Mouse (Mus musculus) midbrain, embryonic 14.5 days (tissue): ENCODE data around the gene Pawr. TPM values are rescaled to one million over a fixed set of nuclear protein-coding genes. Genes with fewer than 3 reads are reported as not detected.

Experiments
- ATAC-seq: fragments of 200-750 bp; cut with Nextera tagmentation; 2 replicates; pipeline ENCODE4 v1.8.0; 2017; ENCODE audit warnings: moderate number of reproducible peaks, moderate library complexity; ENCODE audit not compliant: low FRiP score, low TSS enrichment
- DNase-seq: peaks from one replicate; pipeline ENCODE4 v3.0.0-alpha.2; 2015
- H3K27ac ChIP-seq: fragments of 300-500 bp; sonication (generic); replicated peaks from 2 replicates; pipeline ENCODE4 v1.5.1; 2014; ENCODE audit warnings: mild to moderate bottlenecking, low read depth, low read length, moderate library complexity
- H3K27me3 ChIP-seq: fragments of 300-500 bp; sonication (generic); 2 replicates; pipeline ENCODE4 v1.6.1; 2014; ENCODE audit warnings: low read length, control low read depth, mixed read lengths; ENCODE audit not compliant: control insufficient read depth, insufficient read depth
- H3K36me3 ChIP-seq: fragments of 300-500 bp; sonication (generic); 2 replicates; pipeline ENCODE4 v1.6.1; 2014; ENCODE audit warnings: low read length, control low read depth; ENCODE audit not compliant: control insufficient read depth, insufficient read depth
- H3K4me1 ChIP-seq: fragments of 300-500 bp; sonication (generic); 2 replicates; pipeline ENCODE4 v1.6.1; 2014; ENCODE audit warnings: mild to moderate bottlenecking, antibody characterized with exemption, low read length, control low read depth; ENCODE audit not compliant: control insufficient read depth, insufficient read depth
- H3K4me2 ChIP-seq: fragments of 300-500 bp; sonication (generic); 2 replicates; pipeline ENCODE4 v1.6.1; 2014; ENCODE audit warnings: mild to moderate bottlenecking, low read length, moderate library complexity
- H3K4me3 ChIP-seq: fragments of 300-500 bp; sonication (generic); replicated peaks from 2 replicates; pipeline ENCODE4 v1.5.1; 2014; ENCODE audit warnings: low read depth, low read length
- H3K9ac ChIP-seq: fragments of 300-500 bp; sonication (generic); replicated peaks from 2 replicates; pipeline ENCODE4 v1.6.1; 2014; ENCODE audit warnings: mild to moderate bottlenecking, low read length, moderate library complexity
- H3K9me3 ChIP-seq: fragments of 300-500 bp; sonication (generic); 2 replicates; pipeline ENCODE4 v1.6.1; 2016; ENCODE audit warnings: low read length, control low read depth, mixed read lengths; ENCODE audit not compliant: control insufficient read depth
- WGBS: fragments of 180-500 bp; shearing (Covaris S2); extraction: QIAGEN DNeasy Blood & Tissue Kit; methylation state at CpG from one replicate; pipeline ENCODE4 v1.1.7; 2014; 5-methylcytosine and 5-hydroxymethylcytosine counted together
- polyA plus RNA-seq: library from polyadenylated mRNA; unstranded; fragments of >200 nt; fragmentation: Nextera tagmentation; extraction: Ambion mirVana; gene quantifications from 2 replicates; pipeline ENCODE4 v1.2.1, GENCODE M21; 2014

Pawr gene
- polyA plus RNA-seq, 1 experiment from 2014 or later = 2.7 TPM

GRCm38 (mm10) chr10:108384153-108384769 lies 52.3 kb downstream of the Pawr start:
- Histone ChIP-seq H3K9ac (no peak overlapping the region), H3K9me3 (no peaks in the 10 kb centered on the region), H3K4me1 (no peaks in the 10 kb centered on the region), H3K4me2 (no peak overlapping the region), H3K27ac (no peak overlapping the region), H3K27me3 (no peaks in the 10 kb centered on the region), H3K4me3 (no peak overlapping the region), H3K36me3 (no peaks in the 10 kb centered on the region)
- no peak for DNase-seq
- WGBS = 93% methylated on average over 9 of the region's 9 CpGs
- ATAC-seq = no peak

- Histone ChIP-seq H3K4me3 (no peak overlapping the region), H3K4me1 (no peaks in the 10 kb centered on the region), H3K27ac (no peak overlapping the region), H3K36me3 (no peaks in the 10 kb centered on the region), H3K27me3 (no peaks in the 10 kb centered on the region), H3K9ac (no peak overlapping the region), H3K9me3 (no peaks in the 10 kb centered on the region), H3K4me2 (no peak overlapping the region)
- ATAC-seq (no peak), DNase-seq (peak; percentile 15)
- 38% methylated on average over 5 of the region's 5 CpGs for WGBS
These were observed 53.6 kb downstream of the Pawr start for GRCm38 (mm10) chr10:108385480-108385955.

- no peak overlapping the region for H3K27ac ChIP-seq
- H3K27me3 ChIP-seq = no peaks in the 10 kb centered on the region
- DNase-seq (no peak), ATAC-seq (no peak)
- H3K36me3 ChIP-seq = no peaks in the 10 kb centered on the region
- no peaks in the 10 kb centered on the region for H3K9me3 ChIP-seq
- H3K9ac ChIP-seq = no peak overlapping the region
- WGBS = 77% methylated on average over 8 of the region's 8 CpGs
- no peaks in the 10 kb centered on the region for H3K4me1 ChIP-seq
- no peak overlapping the region for H3K4me2 ChIP-seq
- H3K4me3 ChIP-seq = no peak overlapping the region
These were observed 56.5 kb downstream of the Pawr start for GRCm38 (mm10) chr10:108388410-108388915.

- no peaks in the 10 kb centered on the region for H3K9me3 ChIP-seq
- WGBS = 36% methylated on average over 5 of the region's 5 CpGs
These were observed 57.4 kb downstream of the Pawr start for GRCm38 (mm10) chr10:108389178-108389926.

GRCm38 (mm10) chr10:108389927-108390287 lies 58.0 kb downstream of the Pawr start:
- Histone ChIP-seq H3K36me3 (no peaks in the 10 kb centered on the region), H3K27ac (no peak overlapping the region), H3K9ac (no peak overlapping the region), H3K4me2 (no peak overlapping the region), H3K4me1 (no peaks in the 10 kb centered on the region), H3K9me3 (no peaks in the 10 kb centered on the region), H3K4me3 (no peak overlapping the region), H3K27me3 (no peaks in the 10 kb centered on the region)
- ATAC-seq = peak; percentile 27; the same call in 1 of the 2 replicates
- 15% methylated on average over 4 of the region's 4 CpGs for WGBS
- DNase-seq = peak; percentile 33

More at GRCm38 (mm10) chr10:108389178-108389926, 57.4 kb downstream of the Pawr start:
- Histone ChIP-seq H3K4me1 (no peaks in the 10 kb centered on the region), H3K27ac (no peak overlapping the region), H3K4me3 (no peak overlapping the region), H3K4me2 (no peak overlapping the region), H3K27me3 (no peaks in the 10 kb centered on the region), H3K9ac (no peak overlapping the region), H3K36me3 (no peaks in the 10 kb centered on the region)
- ATAC-seq (no peak), DNase-seq (no peak)

GRCm38 (mm10) chr10:108391370-108391902 lies 59.5 kb downstream of the Pawr start:
- ATAC-seq (no peak), DNase-seq (no peak)
- no peaks in the 10 kb centered on the region for H3K27me3 ChIP-seq
- no peak overlapping the region for H3K4me3 ChIP-seq
- no peaks in the 10 kb centered on the region for H3K9me3 ChIP-seq
- no peak overlapping the region for H3K27ac ChIP-seq
- no peak overlapping the region for H3K9ac ChIP-seq
- no peak overlapping the region for H3K4me2 ChIP-seq
- WGBS = 89% methylated on average over 15 of the region's 15 CpGs
- H3K36me3 ChIP-seq = no peaks in the 10 kb centered on the region
- H3K4me1 ChIP-seq = no peaks in the 10 kb centered on the region

GRCm38 (mm10) chr10:108392151-108392550 lies 60.2 kb downstream of the Pawr start:
- no peaks in the 10 kb centered on the region for H3K9me3 ChIP-seq
- DNase-seq = no peak
- H3K27ac ChIP-seq = no peak overlapping the region
- no peak overlapping the region for H3K9ac ChIP-seq
- H3K4me2 ChIP-seq = no peak overlapping the region
- H3K4me1 ChIP-seq = no peaks in the 10 kb centered on the region
- no peaks in the 10 kb centered on the region for H3K27me3 ChIP-seq
- ATAC-seq = no peak
- H3K36me3 ChIP-seq = no peaks in the 10 kb centered on the region
- no peak overlapping the region for H3K4me3 ChIP-seq
- WGBS = 97% methylated on average over 10 of the region's 10 CpGs

- no peak for ATAC-seq
These were observed 62.4 kb downstream of the Pawr start for GRCm38 (mm10) chr10:108394306-108394705.

More at GRCm38 (mm10) chr10:108394306-108394705, 62.4 kb downstream of the Pawr start:
- Histone ChIP-seq H3K36me3 (no peaks in the 10 kb centered on the region), H3K9ac (no peak overlapping the region), H3K27ac (no peak overlapping the region), H3K9me3 (no peaks in the 10 kb centered on the region), H3K4me1 (no peaks in the 10 kb centered on the region), H3K4me3 (no peak overlapping the region), H3K4me2 (no peak overlapping the region), H3K27me3 (no peaks in the 10 kb centered on the region)
- DNase-seq = no peak
- 71% methylated on average over 4 of the region's 4 CpGs for WGBS
